Mouse (Mus musculus) kidney, adult 11 months (tissue): ENCODE results near the gene Tmem150c.

Source experiments
- DNase-seq: peaks from one replicate; pipeline ENCODE4 v3.0.0; 2022

The Tmem150c gene

DNA sequence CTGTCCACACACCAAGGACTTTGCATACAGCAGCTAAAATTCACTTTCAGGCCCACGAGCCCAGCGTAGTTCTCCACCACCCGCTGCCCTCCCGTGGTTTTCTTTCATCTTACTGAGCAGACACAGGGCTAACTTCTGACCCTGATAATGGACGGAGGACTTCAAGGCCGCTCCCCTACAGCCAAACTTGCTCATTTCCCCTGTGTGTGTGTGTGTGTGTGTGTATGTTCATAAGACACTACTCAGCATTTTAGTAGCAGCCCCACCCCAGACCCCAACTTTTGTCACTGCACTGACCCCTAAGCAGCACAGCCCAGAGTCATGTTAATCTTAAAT lies at the start of gene Tmem150c:
TSS of gene Tmem150c (minus strand) at position 171 of the 336 bp plus-strand sequence.
- no peak for DNase-seq

DNA sequence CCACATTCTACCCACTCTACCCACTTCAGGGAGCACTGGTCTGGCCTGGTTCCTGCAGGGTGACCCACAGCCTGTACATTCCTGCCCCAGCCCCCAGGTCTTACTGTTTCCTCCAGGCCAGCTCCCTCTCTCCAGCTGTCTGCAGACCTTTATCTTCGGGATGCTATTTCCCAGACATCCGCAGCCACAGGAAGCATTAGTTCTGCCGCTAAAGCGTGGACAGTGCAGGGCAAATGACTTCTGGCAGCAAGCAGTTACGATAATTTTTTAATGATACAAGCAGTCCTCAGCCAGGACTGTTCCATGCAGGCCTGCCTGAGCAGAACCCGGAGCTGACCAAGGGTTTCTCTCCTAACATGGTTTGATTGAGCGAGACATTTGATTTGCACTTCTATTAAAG lies 49.5 kb upstream of the Tmem150c start:
- no peak for DNase-seq

DNA sequence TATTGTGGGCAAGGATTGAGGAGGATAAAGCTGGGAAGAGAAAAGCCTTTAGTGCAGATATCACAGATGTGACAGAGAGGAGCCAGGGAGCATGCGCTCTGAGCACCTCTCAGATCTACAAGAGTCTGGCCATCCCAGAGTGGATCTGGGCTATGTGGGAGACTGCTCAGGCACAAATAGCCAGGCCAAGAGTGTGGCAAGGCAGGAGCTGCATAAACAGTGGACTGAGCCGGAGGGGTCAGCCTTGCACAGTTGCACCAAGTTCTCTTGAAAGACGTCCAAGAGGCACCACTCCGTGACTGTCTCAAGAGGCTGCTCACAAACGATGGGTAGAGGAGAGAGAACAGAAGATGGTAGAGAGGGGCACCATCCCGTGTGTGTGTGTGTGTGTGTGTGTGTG lies 47.1 kb upstream of the Tmem150c start:
- DNase-seq: no peak

DNA sequence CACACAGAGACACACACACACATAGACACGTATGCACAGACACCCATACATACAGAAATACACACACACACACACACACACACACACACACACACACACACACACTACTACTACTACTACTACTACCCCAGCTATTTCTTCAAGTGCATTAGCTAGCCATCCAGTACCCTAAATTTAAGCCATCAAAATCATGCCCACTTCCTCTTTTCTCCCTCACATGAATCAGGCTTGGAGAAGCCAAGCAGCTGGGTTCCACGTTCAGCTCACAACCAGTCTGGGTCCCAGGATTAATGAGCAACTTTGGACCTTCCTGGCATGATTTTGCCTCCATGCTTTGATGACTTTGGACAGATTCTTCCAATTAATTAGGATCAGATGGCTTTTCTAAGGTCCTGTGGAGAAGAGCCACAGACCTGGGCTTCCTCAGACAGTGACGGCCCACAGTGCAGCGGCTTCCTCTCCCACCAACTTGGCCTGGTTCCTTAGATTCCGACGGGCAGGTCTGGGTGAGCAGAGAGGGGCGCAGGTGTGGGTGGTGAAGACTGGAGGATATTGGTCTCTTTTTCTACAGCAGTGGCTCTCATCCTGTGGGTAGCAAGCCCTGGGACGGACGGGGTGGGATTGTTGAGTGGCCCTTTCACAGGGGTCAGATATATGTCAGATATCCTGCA lies 46.0 kb upstream of the Tmem150c start:
- no peak for DNase-seq

DNA sequence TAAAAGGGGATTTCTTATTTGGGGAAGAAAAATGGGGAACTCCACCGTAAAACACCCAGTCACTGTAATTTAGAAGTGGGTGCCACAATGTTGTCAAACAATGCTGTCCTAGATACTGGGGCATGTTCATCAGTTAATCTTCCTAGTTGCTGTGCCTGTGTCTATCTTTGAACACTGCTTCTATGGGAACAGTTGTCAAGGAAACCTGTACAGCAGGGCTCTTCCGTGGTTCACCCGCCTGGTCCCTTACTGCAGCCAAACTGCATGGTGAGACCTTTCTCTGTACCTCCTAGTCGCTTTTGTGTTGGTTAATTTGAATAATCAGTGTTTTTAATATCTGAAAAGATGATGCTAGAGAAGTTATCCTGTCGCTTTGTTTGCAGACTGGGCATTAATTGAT lies 41.2 kb upstream of the Tmem150c start:
- no peak for DNase-seq

DNA sequence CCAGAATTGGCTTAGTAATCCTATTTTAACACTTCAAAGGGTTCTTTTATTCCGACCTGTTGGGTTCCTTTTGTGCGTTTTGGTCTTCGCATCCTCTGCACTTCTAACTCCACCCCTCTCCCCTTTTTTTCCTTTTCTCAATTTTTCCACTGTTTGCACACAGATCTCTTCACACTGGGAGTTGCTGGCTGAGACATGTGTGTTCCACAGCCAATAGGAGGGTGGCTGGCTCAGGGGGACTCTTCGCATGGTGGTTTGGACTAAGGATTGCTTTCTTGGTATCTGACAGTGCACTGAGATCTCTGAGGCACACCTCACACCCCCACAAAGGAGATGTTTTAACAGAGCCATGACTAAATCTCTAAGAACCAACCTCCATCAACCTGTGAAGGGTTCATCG lies 40.7 kb upstream of the Tmem150c start:
- DNase-seq: no peak

DNA sequence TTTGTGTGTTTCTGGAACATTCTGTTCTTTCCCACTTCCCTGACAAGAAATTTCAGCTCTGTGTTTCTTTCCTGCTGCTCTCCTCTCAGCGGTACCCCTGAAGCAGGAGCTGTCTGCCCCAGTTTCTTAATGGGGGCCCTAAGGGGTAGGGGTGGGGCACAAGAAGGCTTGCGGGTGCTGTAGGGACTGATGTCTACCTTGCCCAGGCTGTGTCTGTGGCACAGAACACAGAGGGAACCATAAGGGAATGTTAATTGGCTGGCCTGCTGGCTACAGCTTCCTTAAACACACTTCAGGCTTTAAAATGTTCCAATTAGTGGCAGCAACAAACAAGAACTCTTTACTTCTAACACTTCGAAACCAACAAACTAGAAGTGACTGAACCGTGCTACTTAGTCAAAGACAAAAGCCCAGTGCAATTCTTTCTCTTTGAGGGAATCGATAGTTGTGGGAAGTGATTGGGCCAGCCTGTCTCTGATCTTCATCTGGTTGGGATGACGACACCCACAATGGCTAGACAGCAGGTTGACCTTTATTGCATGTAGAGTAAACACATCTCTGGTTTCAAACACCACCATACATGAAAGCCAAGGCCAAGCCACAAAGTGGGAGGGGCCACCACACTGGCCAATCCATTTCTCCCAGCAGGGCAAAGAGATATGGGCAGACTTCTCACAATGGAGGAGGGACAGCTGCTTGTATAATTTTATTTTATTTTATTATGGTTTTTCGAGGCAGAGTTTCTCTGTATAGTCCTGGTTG lies 39.7 kb upstream of the Tmem150c start:
- DNase-seq: no peak

DNA sequence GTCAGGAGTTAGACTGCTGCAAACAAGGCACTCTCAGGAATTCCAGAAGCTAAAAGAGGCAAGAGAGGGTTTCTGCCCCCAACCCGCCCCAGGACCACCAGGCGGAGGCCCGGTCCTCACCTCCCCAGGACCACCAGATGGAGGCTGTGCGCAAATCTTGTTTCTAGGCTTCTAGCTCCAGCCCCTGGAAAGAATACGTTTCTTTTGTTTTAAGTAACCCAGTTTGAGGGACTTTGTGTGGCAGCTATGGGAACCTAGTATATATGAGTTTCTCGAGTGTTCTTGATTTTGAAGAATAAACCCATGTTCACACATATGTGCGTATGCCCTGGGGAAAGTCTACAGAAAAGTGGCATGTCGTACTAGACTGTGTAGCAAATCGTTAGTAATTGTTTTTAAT lies 37.9 kb upstream of the Tmem150c start:
- DNase-seq: no peak

DNA sequence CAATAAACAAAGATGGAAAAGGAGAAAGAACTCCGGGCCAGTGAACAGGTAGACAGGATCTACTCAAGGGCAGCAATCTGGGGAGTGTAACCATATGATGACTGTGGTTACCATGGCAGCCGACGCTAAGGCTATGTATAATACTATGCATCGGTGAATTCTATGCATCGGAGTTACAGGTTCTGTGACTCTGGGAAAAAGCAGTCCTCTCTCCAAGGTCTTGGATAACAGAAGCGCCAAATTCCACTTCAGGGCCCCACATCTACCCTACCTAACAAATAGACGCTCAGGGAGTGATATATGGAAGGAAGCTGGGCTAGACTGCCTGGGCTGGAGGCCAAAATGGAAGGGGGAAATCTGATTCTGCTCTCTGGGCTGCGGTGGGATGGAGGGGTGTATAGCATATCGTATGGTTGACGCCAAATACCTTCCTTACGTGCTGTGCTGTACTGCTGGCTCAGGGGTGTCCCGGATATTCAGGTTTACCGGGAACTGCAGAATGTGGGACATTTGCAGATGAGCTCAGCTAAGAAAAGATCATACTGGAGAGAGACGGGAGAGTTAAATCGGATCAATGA lies 37.3 kb upstream of the Tmem150c start:
- no peak for DNase-seq

DNA sequence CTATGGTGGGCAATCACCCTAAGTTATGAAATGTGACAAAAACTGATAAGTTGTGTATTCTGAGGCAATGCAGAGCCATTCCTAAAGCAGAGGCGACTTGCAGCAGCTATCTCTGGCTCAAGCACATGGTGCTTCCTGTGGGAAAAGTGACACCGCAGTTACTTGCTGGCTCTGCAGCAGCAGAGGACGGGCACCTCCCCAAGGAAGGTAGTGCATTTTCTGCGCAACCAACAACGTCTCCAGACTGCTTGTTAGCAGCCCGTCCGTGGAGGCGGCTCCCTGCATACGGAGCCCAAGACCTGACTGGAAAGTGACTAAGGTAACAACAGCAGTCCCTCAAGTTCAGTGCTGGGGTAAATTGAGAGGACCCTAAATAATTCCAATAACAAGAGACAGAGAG lies 36.8 kb upstream of the Tmem150c start:
- DNase-seq: no peak

DNA sequence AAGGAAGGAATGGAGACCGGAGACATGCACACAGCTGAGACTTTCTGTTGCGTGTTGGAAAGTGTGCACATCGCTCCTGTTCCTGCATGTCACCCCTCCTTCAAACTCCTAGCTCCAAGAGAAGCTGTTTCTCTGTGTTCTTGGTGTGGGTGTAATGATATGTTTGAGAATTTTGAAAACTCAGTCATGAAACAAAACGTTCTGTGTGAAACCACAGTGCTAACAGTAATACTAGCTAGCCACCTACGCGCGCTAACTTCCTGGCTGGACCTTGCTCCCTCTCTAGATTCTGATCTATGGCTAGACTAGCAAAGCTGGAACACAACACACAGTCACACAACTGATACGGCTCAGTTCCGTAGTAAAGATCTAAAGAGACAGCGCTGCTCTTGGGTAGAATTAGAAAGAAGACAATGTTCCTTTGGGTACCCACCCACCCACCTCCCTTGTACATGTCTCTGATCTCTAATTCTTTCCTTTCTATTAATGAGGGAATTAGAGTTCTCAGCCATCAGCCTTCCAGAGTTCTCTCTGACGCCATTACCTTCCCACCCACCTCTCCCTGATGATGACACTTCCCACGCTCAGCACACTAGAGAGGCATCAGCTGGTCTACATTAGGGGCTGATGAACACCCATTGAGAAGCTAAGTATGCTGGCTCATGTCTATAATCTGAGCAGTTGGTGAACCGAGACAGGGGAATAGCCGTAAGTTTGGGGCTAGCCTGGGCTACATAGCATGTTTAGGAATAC lies 32.0 kb upstream of the Tmem150c start:
- DNase-seq: no peak

DNA sequence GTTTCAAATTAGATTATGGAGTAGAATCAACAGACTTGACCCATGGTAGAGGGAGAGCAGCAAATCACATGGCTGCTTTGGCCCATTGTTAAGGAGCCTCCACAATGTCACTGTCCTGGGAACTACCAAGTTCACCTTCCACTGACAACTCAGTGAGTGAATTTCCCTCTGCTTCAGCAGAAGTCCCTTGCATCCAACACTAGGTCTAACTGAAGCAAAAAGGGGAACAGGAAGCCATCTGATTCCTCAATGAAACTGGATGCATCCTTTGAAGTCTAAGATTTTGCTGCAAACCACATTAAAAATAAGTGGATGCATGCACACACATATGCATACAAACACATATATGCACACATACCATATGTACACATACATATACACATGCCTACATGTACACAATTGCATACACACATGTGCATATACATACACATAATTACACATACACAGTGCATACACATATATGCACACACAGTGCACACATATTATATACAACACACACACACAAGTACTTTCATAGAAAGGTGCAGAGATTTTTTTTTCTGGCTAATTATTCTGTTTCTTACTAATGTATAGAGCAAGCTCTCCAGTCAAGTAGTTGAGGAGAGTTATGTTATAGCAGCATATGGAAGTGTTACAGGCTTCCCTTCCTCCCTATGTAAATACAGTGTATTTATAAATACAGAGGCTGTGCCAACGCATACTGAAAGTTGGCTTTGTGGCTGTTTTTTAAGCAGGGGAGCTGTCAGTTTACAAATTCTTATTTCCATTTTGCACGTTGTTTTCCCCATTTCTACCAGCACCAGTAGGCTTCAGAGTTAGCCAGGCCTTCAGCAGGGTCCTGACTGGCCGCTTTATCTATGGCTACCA lies 27.7 kb upstream of the Tmem150c start:
- no peak for DNase-seq

DNA sequence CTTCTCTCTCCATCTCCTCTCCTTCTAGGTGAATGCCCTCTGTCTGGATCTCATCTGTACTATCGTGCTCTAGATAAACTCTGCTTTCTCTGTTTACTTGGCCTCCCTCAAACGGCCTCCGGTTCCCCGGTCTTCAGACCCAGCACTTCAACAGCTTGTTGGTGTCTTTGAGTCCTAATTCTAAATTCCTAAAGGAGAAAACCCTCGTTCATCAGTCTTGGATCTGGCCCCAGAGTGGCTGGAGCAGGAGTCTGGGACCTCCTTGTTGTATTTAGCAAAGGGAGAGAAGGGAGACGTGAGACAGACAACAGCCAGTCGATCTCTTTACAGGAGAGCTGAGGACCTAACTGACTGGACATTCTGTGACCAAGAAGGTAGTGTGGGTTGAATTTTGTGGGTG lies 27.0 kb upstream of the Tmem150c start:
- no peak for DNase-seq

DNA sequence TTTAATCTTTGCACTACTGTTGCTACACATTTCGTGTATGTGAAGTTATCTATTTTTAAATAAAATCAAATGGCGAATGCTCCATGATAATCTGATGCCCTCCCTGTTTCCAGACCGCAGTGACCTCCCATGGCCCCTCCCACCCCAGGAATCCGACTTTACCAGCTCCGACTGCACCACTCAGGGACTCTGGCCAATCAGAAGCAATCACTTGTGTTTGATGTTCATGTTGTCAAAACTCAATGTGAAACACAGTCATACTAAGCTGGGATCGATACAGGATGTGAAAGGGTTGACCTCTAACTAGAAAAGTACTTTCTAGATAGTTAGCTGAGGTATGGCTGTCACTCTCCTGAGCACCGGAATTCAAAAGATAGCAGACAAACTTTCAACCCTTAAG lies 26.3 kb upstream of the Tmem150c start:
- no peak for DNase-seq

DNA sequence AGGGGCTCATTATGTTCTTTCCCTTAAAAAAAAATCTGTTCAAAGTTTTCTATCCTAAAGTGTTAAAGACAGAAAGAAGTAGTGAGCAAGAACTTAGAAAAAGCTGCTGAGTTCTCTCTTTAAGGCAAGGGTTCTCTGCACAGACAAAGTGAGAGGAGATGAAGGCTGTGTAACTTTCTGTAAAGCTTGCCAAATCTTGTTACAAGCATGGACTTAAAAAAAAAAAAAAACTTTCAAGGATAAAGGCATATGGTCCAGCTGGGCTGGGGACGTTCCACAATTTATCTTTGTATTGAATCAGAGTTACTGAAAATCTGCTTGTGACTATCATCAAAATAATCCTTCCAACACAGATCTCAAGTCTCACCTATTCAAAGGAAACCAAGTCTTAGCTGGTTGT lies 21.4 kb upstream of the Tmem150c start:
- no peak for DNase-seq

DNA sequence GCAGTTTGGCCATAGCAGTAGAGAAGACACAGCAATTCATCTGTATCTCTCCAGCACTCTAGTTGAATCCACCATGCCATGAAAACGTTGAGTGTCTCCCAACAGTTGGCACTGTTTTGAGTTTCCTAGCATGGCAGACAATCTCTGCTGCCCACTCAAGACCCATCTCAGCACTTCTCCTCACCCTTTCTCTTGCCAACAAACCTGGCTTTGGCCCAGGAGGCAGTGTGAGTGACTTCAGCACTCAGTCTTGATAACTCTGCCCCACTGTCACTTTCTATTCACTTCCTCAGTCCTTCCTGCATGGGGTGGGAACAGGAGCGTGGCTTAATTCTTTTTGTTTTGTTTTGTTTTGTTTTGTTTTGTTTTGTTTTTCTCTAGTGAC lies 19.2 kb upstream of the Tmem150c start:
- DNase-seq: no peak

DNA sequence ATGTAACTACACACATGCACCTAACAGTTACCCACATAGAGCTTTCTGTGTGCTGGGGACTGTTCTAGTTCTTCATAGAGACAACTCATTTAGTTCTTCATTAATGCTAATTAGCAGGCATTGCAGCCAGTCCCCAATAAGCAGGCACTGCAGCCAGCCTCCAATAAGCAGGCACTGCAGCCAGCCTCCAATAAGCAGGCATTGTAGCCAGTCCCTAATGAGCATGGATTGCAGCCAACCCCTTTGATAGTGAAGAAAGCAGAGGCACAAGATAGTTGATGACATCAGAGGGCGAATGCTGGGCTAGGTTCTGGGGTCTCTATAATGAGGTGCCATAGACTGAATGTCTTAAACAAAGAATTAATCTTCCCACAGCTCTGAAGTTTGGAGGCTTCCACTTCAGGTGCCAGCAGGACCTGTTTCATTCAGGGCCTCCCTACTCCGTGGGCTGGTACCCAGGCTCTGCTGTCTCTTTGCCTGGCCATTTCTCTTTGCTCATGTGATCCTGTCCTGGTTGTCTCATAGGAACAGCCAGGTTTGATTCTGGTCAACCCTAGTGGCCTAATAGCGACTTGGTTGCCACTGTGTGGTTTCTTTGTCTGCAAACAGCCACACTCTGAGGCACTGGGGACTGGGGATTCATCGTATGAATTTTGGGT lies 18.6 kb upstream of the Tmem150c start:
- no peak for DNase-seq

DNA sequence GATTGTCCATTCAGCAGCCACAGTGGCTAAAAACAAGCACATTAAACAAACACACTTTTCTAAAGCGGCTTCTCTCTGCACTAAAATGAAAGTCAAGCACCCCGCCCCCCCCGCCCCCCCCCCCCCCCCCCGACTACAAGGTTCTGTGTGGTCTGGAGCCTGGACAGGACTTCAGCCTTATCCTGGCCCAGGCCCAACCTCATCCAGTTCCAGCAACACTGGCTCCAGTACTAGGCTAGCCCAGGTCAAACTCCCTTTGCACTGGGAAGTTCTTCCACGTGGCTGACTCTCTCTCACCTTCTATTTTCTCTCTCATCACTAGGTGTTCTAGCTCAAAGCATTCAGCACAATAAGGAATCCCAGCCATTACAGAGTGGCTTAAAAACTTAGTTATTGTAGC lies 17.9 kb upstream of the Tmem150c start:
- no peak for DNase-seq

DNA sequence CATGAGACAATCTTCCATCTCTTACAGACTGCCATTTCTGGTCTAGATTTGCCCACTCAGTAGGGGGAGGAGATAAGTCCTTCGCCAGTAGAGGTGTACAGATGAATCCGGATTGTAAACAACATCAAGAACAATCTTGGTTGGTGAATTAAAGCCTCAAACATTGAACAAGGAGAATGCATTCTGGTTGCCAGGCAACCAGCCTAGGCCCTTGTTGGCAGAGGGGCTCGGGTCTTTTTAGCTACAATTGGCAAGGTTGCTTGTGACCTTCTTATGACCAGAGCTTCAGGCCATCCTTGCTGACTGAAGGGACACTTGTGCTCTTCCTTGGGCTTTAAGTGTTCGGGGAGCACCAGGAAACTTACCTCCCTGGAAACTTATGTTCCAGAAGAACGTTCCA lies 16.5 kb upstream of the Tmem150c start:
- no peak for DNase-seq

DNA sequence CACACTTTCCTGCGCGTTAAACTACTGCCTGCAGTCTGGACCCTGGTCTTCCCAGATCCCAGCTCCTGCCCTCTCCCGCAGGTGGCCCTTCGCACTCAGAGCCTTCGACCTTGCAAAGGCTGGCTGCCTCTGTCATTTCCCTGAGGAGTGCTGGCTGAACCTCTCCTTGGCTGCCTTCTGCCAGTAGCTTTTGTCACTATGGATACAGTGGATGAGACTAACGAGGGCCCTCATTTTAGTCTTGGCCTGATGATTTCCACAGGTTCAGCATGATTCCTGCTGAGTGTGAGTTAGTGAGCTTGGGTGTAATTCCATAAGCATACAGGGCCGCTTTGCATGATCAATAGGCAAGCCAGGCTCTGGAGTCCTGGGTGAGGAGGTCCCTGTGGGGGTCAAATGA lies 16.0 kb upstream of the Tmem150c start:
- no peak for DNase-seq

DNA sequence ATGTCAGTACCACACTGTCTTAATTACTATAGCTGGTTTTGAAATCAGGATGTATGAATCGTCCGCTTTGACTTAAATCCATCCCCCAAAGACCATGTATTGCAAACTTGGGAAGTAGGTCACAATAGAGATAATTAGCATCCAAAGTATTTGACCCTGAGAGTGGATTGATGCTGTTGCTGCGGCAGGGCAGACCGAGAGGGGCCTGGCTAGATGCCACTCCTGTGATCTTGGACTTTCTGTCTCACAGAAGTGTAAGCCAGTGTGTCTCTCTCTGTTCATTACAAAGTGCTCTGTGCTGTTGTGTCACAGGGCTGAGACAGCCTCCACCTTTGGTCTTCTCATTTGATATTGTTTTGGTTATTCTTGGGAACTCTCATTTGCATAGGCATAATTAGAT lies 12.5 kb upstream of the Tmem150c start:
- no peak for DNase-seq
